Mouse (Mus musculus) adipocyte (in vitro differentiated cells): ENCODE results near the gene Pcare.
"Not testable (repeated sequence)": the region's sequence is repeated elsewhere in the genome, so short reads cannot be mapped to it uniquely, and the experiment has no call there.

ENCODE experiments used
- DNase-seq: peaks from one replicate; pipeline ENCODE4 v3.0.0-alpha.2; 2016; ENCODE audit warnings: low spot score

Gene Pcare

GRCm38 (mm10) chr17:71752831-71753230 is at the start of gene Pcare:
TSS of gene Pcare (minus strand) at chr17:71752894.
- DNase-seq: no peak

GRCm38 (mm10) chr17:71795521-71796205 is 43.0 kb upstream of the Pcare start:
- peak; percentile 32 for DNase-seq

- DNase-seq: no peak
Measured at GRCm38 (mm10) chr17:71791622-71792021, 38.9 kb upstream of the Pcare start.

GRCm38 (mm10) chr17:71791109-71791508 is 38.4 kb upstream of the Pcare start:
- no peak for DNase-seq

- no peak for DNase-seq
Measured at GRCm38 (mm10) chr17:71786456-71786855, 33.8 kb upstream of the Pcare start.

- DNase-seq: no peak
Measured at GRCm38 (mm10) chr17:71783366-71783735, 30.7 kb upstream of the Pcare start.

- no peak for DNase-seq
Measured at GRCm38 (mm10) chr17:71782699-71783365, 30.1 kb upstream of the Pcare start.

GRCm38 (mm10) chr17:71782242-71782698 is 29.6 kb upstream of the Pcare start:
- no peak for DNase-seq

GRCm38 (mm10) chr17:71780945-71781344 is 28.3 kb upstream of the Pcare start:
- DNase-seq: peak; percentile 37

- no peak for DNase-seq
Measured at GRCm38 (mm10) chr17:71780490-71780889, 27.8 kb upstream of the Pcare start.

- no peak for DNase-seq
Measured at GRCm38 (mm10) chr17:71778696-71779095, 26.0 kb upstream of the Pcare start.

GRCm38 (mm10) chr17:71775279-71775678 is 22.6 kb upstream of the Pcare start:
- DNase-seq: no peak

- no peak for DNase-seq
Measured at GRCm38 (mm10) chr17:71774173-71774572, 21.5 kb upstream of the Pcare start.

- DNase-seq: no peak
Measured at GRCm38 (mm10) chr17:71770696-71771095, 18.0 kb upstream of the Pcare start.

- no peak for DNase-seq
Measured at GRCm38 (mm10) chr17:71769564-71769963, 16.9 kb upstream of the Pcare start.

- not testable (repeated sequence) for DNase-seq
Measured at GRCm38 (mm10) chr17:71768173-71768572, 15.5 kb upstream of the Pcare start, which contains the start of gene Clip4. TSS of gene Clip4 (plus strand) at chr17:71768473.

GRCm38 (mm10) chr17:71760536-71760935 is 7.8 kb upstream of the Pcare start:
- no peak for DNase-seq

- DNase-seq: no peak
Measured at GRCm38 (mm10) chr17:71749616-71750168, 3.0 kb downstream of the Pcare start.

GRCm38 (mm10) chr17:71747561-71747960 is 5.1 kb downstream of the Pcare start:
- no peak for DNase-seq

GRCm38 (mm10) chr17:71746114-71746513 is 6.6 kb downstream of the Pcare start:
- no peak for DNase-seq

GRCm38 (mm10) chr17:71742935-71743334 is 9.8 kb downstream of the Pcare start:
- peak; percentile 71 for DNase-seq

- no peak for DNase-seq
Measured at GRCm38 (mm10) chr17:71742156-71742555, 10.5 kb downstream of the Pcare start.

- DNase-seq: no peak
Measured at GRCm38 (mm10) chr17:71736442-71736841, 16.3 kb downstream of the Pcare start.
